Mouse (Mus musculus) sigmoid colon, adult 10 weeks (tissue): ENCODE measurements around the gene Ankrd33b. TPM values are rescaled to one million over a fixed set of nuclear protein-coding genes. Genes with fewer than 3 reads are reported as not detected.

Source experiments
- polyA plus RNA-seq: library from polyadenylated mRNA; stranded (reverse); fragments of 350-450 nt; fragmentation: Illumina TruSeq; extraction: RNeasy Lipid Tissue Mini Kit (QIAGEN cat#74804); gene quantifications from one replicate; pipeline ENCODE4 v1.2.3, GENCODE M21; 2014; ENCODE audit warnings: low read depth, low replicate concordance

The Ankrd33b gene
- 0.98 TPM for polyA plus RNA-seq

DNA sequence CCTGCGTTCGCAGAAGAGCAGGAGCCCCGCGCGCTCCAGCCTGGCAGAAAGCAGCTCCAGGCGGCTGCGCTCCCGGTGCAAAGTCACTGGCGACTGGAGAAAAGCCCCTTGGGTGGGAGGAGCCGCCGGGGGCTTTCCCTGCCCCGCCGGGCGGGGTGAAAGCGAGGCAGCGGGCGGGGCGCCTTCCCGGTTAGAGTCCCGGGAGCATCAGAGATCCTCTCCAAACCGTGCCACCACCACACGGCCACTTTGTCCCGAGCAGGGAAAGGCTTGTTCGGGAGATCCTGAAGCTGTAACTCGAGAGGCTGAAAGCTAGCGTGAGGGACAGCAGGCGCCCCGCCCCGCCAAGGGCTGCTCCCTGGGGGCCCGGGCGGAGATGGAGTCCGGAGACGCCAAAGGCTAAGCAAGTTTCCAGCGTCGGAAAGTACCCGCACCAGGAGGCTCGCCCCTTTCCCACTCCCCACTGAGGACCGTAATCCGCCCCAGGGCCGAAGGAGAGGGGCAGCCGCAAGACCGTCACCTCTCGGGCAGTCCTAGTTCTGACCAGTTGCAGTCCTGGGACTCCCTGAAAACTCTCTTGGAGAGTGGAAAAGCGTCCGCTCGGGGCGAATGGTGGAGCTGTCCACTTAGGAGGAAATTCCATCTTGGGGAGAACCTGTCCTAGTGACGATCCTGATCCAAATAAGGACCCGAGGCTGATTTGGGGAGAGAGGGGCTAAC, at the start of gene Ankrd33b:
Gene Ankrd33b, minus strand, starts transcription at position 246 of the 720 bp plus-strand sequence.

Other genes starting within 250 kb of the Ankrd33b start
- 29.6 TPM for gene Dap, start 143.4 kb downstream of the Ankrd33b start, polyA plus RNA-seq
- not detected for gene Ropn1l, start 86.0 kb upstream of the Ankrd33b start, polyA plus RNA-seq
- 110 TPM for gene March6, start 163.3 kb upstream of the Ankrd33b start, polyA plus RNA-seq
- gene Cmbl, start 197.7 kb upstream of the Ankrd33b start, polyA plus RNA-seq, result 60.0 TPM
- gene Cct5, start 234.1 kb upstream of the Ankrd33b start, polyA plus RNA-seq, result 67.6 TPM
- 9.7 TPM for gene Fam173b, start 234.1 kb upstream of the Ankrd33b start, polyA plus RNA-seq